Mouse (Mus musculus) heart, postnatal 25 days (tissue): ENCODE results near the gene Plpp4. TPM values are rescaled to one million over a fixed set of nuclear protein-coding genes. Genes with fewer than 3 reads are reported as not detected.

Experiments used
- DNase-seq: peaks from one replicate; pipeline ENCODE4 v3.0.0; 2022; ENCODE audit warnings: low spot score
- intact Hi-C: fragments of 180-260 bp; cut with DNase I; formaldehyde crosslinking; loops from one replicate; pipeline ENCODE4 v1.15.1; 2025
- total RNA-seq, 2 experiments: library from RNA; stranded (reverse); gene quantifications; 2 replicates each; pipeline ENCODE4 v1.2.3; 2021

The Plpp4 gene
- total RNA-seq, 2 experiments from 2014 or later = not detected

DNA sequence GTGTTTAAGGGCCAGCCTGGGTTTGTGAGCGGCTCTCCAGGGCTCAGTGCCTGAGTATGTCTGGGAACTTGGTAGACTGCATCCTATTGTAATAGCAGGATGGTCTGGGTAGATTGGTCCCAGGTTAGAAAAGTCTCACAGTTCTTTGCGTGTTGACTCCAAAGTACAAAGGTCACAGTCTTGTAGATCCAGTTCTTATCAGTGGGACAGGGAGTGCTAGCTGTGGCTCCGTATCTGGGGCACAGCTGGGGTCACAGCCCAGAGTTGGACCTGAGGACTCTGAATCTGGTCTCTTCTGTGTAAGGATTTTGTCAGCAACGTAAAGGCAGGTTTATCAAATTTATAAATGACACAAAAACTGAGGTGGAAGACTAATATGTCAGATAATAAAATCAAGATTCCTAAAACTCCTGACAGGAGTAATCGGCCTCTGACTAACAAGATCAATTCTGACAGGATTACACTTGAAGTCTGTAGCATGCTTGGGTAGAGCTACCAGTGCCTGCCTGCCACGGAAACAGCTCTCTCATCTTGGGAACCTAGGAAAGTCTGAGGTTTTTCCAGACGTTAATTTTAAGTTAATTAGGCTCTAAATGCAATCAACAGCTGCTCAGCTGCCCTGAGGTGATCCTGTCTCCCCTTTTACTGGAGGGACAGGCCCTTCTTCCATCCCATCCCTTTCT is 28.5 kb downstream of the Plpp4 start:
- intact Hi-C loops = no loop called here
- DNase-seq = no peak

DNA sequence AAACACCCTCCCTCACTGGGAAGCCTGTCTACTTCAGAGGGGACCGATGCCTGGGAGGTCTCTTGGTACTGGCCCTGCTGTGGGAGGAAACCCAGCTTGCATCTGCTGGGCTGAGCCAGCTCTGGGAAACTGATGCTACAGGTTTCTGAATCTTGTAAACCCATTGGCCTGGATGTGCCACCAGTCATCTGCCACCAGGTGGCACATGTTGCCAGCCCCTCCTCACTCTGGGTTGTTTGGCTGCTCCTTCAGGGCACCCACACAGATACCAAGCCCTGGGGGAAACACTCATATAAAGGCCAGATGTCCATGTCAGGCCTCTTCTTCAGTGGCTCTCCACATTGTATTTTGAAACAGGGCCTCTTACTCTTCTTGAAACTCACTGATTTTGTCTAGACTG is 36.4 kb downstream of the Plpp4 start:
- intact Hi-C loops = no loop called here

DNA sequence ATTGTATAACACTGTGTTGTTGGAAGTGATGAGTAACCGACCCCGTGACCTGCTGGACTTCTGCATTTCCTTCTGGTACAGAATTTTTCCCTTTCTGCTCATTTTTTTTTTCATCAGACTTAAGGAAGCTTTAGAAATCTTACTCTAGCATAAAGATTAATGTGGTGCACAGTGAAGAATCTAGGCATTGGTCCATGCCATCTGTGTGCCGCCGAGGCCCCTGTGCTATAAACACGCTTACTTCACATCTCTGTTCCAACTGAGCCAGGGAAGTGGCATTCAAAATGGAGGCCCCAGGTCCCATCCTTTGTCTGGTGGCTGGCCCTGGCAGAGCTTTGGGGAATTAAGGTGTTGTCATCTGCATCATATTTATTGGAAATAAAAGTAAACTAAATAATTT is 44.8 kb downstream of the Plpp4 start:
- intact Hi-C loops = no loop called here

More for the DNA sequence above, 36.4 kb downstream of the Plpp4 start:
- DNase-seq = no peak

DNA sequence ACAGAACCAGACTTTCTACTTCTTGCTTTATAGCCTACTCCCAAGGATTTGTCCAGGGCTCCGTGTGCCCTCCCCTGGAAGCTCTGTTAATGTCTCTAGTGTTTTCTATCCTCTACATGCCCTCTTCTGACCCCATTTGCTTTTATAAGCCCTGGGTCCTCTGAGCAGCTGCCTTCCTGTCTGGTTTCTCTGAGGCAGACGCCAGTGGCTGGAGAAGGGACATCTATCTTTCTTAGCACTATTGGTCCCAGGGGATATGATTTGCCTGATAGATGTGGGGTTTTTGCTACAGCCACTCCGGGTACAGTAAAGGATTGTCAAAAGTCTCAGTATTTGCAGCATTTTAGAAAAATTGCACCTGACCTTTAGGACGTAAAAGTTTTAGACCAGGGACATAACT is 46.5 kb downstream of the Plpp4 start:
- intact Hi-C loops = no loop called here
- no peak for DNase-seq

More for the DNA sequence above, 44.8 kb downstream of the Plpp4 start:
- DNase-seq = no peak

DNA sequence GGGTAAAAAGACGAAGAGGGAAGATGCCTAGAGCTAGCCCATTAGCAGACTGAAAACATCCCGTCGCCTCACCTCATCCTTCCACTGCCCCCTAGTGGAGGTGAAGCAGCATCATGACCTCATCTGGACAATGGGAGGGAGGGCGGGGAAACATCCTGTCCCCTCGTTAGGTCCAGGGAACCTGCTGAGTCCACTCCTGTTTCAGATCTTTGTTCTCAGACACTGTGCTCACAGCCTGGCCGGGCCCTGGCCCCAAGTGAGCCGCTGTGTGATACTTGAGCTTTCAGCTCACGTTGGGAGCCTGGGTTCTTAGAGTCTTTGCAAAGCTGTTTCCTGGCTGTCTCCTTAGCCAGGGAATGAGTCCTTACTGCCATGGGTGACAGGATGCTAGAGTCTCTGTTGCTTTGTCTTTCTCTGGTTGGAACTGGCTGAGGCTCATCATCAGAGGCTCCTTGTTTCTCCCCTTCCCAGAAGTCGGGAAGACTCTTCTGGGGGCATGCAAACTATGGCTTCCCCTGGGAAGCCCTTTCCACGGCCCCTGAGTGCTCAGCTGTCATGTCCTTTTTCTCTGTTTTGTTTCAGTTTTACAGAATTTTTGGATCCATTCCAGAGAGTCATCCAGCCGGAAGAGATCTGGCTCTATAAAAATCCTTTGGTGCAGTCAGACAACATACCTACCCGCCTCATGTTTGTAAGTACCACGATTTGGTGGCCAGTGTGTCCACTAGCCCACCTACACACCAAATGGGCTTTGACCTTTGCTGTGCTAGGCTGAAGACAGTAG is 50.4 kb downstream of the Plpp4 start:
- no peak for DNase-seq
- intact Hi-C loops = loop anchor here (5.0 kb wide), 1 partner anchor 445 kb away; no protein-coding TSS in a partner anchor

DNA sequence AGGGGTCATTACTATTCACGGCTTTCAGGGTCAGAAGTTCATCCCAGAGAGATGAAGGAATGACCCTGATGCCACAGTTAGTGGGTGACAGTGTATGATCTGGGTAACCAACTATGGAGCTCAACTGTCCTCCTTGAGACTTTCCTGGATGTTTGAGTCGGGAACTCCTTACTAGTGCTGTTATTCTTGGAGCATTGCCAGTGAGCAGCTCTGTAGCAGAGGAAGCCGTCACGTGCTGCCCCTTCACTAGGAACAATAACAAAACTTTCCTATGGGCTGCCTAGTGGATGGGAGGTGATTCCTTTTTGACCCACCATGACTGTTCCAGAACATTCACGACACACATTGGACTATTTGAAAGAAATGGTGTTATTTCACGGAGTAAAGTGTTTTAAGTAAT is 51.8 kb downstream of the Plpp4 start:
- intact Hi-C loops = loop anchor here (5.0 kb wide), 1 partner anchor 446 kb away; no protein-coding TSS in a partner anchor
- no peak for DNase-seq

DNA sequence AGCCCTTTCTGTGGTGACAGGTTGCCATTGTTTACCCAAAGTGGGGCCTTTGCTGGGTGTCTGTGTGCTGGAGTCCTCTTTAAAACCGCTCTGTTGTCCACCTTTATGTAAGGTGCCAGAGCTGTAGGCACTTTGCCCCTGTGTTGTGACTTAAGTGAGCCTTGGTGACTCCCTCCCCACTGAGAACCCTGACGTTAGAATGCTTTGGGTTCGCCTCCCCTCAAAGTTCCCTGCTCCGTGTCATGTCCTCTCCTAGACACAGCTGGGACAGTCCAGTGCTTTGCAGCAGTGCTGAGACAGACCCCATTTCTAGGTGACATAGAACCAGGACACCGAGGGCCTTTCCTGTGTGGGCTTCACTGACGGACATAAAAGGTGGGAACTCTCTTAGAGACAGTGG is 55.7 kb downstream of the Plpp4 start:
- intact Hi-C loops = no loop called here
- no peak for DNase-seq

DNA sequence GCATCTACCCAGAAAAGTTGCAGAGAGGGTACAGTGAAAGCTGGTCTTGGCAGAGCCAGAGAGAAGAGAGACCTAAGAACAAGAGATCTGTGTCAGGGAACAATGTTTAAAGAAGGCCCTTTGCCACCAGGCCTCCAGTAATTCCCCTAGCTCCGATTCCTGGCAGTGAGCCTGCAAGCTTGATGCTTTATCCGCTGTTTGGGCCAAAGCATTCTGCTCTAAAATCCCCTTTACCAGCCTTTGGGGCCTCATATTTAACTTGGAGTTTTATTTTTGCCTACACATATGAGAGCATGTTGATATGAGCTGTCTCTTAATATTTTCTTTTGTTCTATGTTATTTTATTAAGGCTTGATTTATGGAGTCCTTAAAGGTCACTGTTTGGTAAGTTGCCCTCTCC is 57.1 kb downstream of the Plpp4 start:
- no peak for DNase-seq
- intact Hi-C loops = no loop called here

DNA sequence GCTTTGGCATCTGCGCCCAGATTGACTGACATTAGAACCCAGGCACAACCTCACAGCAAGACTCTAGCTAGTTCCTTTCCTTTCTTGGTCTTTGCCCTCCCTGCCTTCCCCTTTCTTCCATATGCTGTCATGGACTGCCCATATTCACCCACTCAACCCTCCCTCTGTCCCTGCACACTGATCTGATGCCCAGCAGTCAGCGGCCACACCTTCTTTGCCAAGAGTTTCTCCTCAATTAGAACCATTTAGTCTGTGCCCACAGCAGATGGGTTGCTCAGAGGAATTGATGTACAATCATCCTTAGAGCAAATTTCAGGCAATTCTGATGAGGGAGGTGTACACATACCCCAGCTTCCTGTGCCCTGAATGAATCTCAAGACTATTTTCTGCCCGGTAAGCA is 83.3 kb downstream of the Plpp4 start:
- intact Hi-C loops = no loop called here
- DNase-seq = no peak

DNA sequence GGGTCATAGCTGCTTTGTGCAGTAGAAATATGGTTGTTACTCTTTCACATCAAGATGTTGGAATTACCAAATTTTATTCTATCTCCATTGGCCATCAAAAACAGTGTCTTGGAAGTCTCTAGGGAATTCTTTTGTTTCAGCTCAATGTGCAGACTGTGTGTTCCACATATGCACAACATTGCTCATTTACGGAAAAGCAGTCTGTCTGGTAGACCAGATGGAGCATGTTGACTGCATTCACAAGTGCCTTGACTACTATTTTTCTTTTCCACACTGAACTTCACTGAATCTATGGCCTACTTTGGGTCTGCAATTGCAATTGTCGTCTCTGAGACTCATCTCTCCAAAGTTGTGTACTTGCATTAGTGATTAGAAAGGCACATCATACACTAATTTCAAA is 98.7 kb downstream of the Plpp4 start:
- intact Hi-C loops = no loop called here
- DNase-seq = no peak

DNA sequence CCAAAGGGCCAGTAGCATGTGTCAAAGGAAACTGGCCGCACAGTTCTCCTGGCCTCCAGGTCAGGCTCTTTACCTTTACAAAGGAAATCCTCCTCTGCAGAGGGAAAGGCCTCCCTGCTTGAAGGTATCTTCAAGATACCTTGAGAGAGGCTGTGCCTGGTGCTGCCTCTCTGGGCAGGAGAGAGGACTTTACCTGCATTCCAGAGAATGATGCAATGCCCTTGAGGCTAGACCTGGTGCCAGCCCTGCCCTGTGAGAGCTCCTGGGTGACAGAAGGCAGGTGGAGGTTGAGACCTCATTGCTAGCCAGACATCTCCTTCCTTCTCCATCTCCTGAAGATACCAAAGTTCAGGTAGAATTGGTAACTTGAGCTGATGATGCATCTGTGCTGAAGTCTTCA is 118.5 kb downstream of the Plpp4 start:
- DNase-seq = no peak
- intact Hi-C loops = no loop called here

DNA sequence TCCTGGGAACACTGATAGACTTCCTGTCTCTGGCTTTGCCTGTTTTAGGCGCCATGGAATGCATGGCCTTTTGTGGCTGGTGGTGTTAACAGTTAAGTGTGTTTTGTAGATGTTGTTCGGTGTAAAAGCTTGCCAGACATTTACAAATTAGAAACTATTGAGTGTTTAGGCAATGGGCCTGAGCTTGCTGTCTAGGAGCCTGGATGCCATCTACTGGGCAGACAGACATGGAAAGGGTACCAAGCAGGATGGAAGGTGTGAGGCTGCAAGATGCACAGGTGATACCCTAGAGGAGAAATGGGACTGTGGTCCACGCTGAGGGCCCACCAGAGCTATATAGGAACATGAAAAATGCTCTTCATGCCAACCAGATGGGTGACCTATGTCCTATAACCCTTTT is 128.3 kb downstream of the Plpp4 start:
- no peak for DNase-seq
- intact Hi-C loops = no loop called here

DNA sequence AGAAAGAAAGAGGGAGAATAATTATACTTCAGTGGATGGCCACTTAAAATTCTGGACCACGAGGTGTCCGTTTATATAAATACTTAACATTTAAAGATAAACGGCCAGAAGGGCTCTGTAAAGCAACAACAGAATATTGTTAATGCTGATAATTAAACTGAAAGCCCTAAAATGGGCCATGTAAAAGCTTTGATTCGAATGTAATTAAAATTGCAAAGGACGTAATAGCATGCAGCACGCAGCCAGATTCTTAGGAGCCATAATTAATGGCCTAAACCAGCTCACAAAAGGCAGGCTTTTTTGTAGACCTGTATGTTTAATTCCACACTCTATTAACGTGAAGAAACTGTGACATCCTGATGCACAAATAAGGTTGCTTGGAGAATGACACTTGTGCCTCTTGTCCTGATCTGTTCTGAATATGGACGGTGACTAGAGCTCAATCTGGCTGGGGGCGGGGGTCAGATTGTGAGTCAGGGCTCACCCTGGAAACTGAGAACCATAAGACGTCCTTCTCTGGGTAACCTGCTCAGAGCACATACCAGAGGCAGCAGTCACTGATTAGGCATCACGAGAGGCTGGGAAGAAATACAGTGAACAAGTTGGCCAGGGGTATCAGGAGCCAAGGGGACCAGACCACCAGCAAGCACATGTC is 136.1 kb downstream of the Plpp4 start:
- DNase-seq = no peak
- intact Hi-C loops = no loop called here

DNA sequence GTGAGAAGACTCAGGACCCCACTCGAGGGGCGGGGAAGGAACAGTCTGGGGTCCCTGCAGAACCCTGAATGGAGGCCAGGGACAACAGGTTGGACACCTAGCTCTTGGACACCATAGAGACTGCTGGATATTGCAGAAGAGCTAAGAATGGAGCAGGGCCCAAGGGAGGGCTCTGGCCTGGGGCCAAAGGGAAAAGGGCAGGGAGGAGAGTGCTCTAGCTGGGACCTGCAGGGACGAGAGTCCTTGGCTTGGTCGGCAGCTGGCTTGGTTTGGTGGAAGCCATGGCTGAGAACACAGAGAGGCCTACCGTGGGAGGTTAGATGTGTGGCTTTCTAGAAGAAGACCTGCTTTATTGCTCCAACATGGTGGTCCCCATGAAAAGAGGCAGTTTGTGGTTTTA is 139.7 kb downstream of the Plpp4 start:
- DNase-seq = no peak
- intact Hi-C loops = no loop called here

DNA sequence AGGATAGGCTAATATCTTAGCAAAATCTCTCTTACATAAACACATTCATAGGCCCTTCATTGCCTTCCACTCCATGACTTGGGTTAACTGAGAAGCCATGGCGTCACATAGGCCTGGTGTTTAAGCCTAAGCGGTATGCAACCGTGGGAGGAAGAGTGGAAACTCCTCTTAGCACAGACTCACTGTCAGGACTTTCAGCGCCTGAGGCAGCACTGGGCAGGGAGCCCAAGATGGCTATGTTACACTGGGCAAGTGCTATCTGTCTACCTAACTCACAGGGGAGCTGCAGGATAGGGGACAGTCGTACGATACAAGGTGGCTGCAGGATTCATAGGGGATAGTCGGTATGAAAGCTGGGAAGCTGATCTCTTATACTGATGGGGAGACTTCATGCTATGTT is 142.2 kb downstream of the Plpp4 start:
- no peak for DNase-seq
- intact Hi-C loops = no loop called here

DNA sequence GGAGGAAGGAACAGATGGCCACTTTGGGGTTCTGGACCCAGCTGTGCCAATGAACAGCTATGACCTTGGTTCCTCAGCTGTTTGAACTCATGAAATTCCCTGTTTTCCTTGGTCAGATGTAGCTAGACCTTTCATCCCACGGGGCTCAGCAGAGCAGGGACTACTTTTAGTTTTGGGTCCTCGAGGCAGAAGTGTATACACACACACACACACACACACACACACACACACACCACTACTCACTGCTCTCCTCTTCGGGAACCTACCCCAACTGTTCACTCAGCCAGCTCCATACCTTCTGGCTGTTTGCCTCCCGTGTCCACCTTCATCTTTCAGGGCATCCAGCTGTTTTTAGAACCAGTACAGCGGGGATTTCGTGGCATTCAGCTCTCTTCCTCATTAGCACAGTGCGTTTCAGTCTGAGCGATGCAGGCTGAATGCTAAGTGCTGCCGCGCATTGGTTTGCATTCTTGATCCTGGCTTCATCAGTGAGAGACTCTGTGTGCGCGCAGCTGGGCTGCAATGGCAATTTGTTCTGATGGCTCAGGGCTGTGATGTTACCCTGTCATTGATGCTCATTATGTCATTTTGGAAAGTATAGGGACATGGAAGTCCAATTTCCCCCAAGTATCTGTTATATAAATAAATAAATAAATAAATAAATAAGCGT is 146.0 kb downstream of the Plpp4 start:
- no peak for DNase-seq
- intact Hi-C loops = no loop called here

DNA sequence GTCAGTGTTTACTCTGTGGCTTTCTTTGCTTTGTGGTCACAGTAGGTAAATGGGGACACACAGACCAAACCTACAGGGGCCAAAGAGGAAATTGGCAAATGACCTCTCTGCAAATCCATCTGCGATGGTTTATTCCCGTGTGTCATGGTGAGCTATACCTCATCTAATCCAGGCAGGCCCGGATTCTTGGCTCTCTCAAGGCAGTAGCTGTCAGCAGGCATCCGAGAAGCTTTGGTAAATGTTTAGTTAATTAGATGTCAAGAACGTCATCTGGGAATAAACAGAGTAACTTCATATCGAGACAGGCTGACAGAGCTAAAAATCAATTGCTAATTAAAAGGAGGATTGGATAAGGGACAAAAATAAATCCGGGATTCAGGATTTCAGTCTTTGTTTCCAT is 149.2 kb downstream of the Plpp4 start:
- intact Hi-C loops = no loop called here

DNA sequence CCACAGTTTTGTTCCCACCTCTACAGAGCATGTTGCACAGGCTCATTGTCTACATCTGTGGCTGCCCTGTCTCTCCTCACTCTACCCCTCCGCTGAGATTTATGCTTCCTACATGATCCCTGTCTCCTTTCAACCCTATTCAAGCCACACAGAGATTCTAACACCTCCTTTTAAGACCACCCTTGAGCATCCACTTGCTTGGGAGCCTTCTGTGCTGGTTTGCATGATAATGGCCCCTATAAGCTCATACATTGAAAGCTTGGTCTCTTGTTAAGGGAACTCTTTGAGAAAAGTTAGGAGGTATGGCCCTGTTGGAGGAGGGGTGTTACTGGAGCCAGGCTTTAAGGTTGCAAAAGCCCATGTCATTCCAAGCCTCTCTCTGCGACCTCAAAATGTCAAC is 155.9 kb downstream of the Plpp4 start:
- DNase-seq = no peak
- intact Hi-C loops = no loop called here

More for the DNA sequence above, 149.2 kb downstream of the Plpp4 start:
- DNase-seq = no peak

DNA sequence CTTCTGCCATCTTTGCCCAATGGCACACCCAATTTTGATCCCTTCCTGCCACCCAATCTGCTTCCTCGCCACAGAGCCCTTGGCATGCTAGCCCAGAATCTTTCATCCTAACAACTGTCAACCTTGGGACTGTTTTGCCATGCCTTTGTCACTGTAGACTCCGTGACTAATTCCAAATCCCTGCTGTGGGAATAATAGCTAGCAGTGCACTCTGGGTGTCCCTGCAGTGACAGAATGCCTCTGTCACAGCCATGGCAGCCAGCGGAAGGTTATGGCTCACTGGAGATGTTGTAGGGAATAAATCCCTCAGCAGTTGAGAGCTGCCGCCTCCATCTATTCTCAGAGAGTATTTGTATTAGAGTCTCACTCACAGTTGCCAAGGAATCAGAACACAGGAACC is 158.3 kb downstream of the Plpp4 start:
- intact Hi-C loops = no loop called here
- no peak for DNase-seq

DNA sequence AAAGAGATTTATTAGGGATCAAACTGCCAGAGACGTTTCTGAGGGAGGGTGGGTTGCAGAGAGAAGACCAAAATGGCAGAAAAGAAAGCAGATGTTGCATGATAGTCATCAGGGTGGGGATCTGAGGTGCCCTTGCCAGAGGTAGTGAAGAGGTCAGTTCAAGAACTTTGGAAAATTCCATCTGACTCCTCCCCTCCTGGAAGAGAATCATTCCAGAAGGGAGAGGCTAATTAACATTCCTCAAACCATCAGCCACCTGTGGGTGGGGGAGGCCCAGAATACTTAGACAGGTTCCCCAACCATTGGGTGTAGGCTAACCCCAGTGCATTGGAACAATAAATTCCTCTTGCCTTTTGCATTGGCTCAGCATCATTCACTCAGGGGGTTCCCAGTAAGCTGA is 164.3 kb downstream of the Plpp4 start:
- no peak for DNase-seq
- intact Hi-C loops = no loop called here

DNA sequence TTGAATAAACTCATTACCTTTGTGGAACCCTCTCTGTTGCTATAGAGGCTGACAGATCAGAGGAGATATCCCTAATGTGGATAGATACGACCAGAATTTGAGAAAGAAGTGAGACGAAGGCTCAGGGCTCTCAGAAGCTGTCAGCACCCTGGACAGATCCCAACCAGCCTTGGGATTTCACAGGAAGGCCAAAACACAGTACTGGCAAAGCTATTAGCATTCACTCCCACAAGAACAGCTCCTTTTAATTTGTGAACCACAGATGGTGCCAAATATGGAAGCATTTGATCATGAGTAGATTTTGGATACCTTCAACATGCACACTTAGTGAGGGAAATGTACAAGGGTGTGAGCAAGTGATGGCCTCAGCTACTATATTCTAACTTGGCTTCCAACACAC is 168.7 kb downstream of the Plpp4 start:
- intact Hi-C loops = no loop called here
- no peak for DNase-seq
